Mouse (Mus musculus): ENCODE measurements at regions not wholly inside any gene's neighbourhood (a gene's known extent, or its start where the extent isn't known, plus 50 kb on each side); places are given as distances from the start of the nearest gene placed in this dataset.

GRCm38 (mm10) chr13:107903150-107903959, 140.9 kb upstream of the Smim15 start:
- DNase-seq (ENCODE audit: low read depth), result peak; percentile 66

DNA sequence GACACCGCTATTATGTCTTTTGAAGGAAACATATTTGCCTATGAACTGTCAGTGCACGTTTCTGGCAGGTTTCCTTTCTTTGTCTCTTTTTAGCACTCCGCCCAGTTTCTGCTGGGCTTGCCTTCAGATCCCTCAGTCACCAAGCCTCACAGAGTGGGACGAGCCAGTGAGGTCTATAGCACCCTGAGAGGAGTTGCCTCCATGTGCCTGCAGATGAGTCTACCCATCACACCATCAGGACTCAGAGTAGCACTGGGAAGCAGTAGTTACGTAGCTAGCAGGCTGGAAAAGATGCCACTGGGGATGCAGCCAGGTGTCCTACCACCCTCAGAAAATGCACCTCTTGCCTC, 141.5 kb upstream of the Smim15 start:
- no peak for DNase-seq (ENCODE audit: low read depth)
- no peak for TF ChIP-seq POLR2A (IDR thresholded peaks at IDR 0.05; ENCODE audit: borderline replicate concordance, extremely low read depth, insufficient read depth, insufficient read length, poor library complexity, severe bottlenecking)
- TF ChIP-seq CTCF (IDR thresholded peaks at IDR 0.05; ENCODE audit: borderline replicate concordance, extremely low read depth, insufficient read depth, insufficient read length), result no peak

More at GRCm38 (mm10) chr13:107903150-107903959, 140.9 kb upstream of the Smim15 start:
- TF ChIP-seq CTCF (IDR thresholded peaks at IDR 0.05; ENCODE audit: borderline replicate concordance, extremely low read depth, insufficient read depth, insufficient read length) (no peak), POLR2A (IDR thresholded peaks at IDR 0.05; ENCODE audit: borderline replicate concordance, extremely low read depth, insufficient read depth, insufficient read length, poor library complexity, severe bottlenecking) (no peak)

DNA sequence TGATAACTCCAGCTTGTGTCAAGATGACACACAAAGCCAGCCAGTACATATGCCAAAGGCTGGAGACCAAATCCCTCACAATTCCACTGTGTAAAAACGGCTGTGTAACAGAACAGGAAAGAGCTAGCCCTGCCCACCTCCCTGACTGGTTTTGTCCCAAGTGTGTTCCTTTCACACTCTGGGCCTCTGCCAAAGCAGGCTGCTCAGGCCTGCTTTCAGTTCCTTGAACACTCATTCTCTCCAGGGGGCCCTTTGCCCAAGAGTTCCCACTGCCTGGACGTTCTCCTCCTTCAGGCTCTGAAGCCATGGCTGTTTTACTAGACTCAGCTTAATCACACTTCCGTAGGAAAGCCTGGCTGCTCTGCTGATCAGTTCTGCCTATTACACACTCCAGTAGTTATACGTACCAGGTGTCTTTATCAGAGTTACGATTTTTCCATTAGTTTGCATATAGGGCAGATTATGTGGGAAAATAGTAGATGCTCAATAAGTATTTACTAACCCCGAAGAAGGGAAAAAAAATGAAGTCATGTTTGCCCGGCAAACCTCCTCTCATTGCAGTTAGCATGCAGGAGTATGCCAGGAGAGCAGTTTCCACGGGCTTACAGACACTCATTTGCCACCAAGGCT, 144.5 kb upstream of the Smim15 start:
- DNase-seq (ENCODE audit: low read depth), result peak; percentile 56
- no peak for TF ChIP-seq POLR2A (IDR thresholded peaks at IDR 0.05; ENCODE audit: borderline replicate concordance, extremely low read depth, insufficient read depth, insufficient read length, poor library complexity, severe bottlenecking)
- TF ChIP-seq CTCF (IDR thresholded peaks at IDR 0.05; ENCODE audit: borderline replicate concordance, extremely low read depth, insufficient read depth, insufficient read length), result no peak

DNA sequence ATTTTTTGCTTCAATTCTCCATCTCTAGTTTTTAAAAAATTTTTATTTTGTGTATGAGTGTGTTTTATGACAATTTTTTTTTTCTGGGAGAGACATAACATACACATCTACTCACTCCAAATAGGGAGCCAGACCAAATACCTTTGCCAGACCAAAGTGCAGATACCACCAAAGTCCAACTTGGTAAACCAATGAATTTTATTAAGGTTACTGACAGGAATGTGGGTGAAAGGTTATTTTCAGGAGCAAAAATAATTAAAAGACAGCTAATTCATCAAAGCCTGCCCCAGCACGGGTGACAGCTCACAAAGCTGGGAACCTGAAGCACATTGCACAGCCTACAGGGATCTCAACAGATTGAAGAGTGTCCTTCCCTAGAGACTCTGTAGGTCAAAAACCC, 146.6 kb upstream of the Smim15 start:
- no peak for TF ChIP-seq POLR2A (IDR thresholded peaks at IDR 0.05; ENCODE audit: borderline replicate concordance, extremely low read depth, insufficient read depth, insufficient read length, poor library complexity, severe bottlenecking)
- no peak for TF ChIP-seq CTCF (IDR thresholded peaks at IDR 0.05; ENCODE audit: borderline replicate concordance, extremely low read depth, insufficient read depth, insufficient read length)
- no peak for DNase-seq (ENCODE audit: low read depth)

DNA sequence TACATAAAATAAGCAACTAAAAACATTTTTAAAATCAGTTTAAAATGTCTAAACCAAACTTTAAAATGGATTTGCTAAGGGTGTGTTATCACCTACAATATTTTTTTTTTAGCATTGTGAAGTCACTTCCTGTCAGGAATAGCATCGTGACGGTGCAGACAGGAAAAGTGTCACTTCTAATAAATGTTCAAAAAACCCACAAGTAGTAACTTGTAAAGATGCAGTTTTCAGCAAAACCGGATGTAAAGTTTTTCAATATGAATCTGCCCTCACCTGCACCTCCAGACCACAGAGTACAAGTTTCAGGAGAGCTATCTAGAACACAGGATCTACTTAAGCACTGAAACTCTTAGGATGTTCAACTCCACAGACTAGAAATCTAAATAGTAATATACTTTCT, 147.1 kb upstream of the Smim15 start:
- no peak for DNase-seq (ENCODE audit: low read depth)
- TF ChIP-seq POLR2A (IDR thresholded peaks at IDR 0.05; ENCODE audit: borderline replicate concordance, extremely low read depth, insufficient read depth, insufficient read length, poor library complexity, severe bottlenecking) (no peak), CTCF (IDR thresholded peaks at IDR 0.05; ENCODE audit: borderline replicate concordance, extremely low read depth, insufficient read depth, insufficient read length) (no peak)

DNA sequence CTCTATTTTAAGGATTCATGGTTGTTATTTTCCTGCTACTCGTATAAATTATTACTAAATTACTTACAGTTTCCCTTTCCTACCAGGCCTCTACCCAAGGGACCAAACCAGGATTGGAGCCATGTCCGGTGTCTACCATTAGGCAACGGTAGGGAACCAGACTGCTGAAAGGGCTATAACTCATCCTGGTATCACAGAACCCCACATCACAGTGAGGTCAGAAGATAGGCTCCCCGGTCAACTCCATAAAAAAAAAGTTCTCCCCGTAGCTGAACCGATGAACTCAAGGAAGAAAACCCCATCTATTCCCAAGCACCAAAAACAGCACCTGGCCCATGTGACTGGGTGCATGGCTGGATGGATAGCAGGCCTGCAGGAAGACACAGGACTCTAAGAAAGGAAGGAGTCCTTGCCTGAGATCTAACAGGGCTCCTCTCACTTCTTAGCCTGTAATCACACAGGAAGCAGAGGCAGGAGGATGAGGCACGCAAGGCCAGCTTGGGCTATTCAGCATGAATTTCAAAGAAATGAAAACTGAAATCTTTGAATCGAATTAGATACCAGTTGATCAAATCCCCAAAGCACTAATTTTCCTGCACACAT, 150.6 kb upstream of the Smim15 start:
- no peak for DNase-seq (ENCODE audit: low read depth)
- TF ChIP-seq CTCF (IDR thresholded peaks at IDR 0.05; ENCODE audit: borderline replicate concordance, extremely low read depth, insufficient read depth, insufficient read length) (no peak), POLR2A (IDR thresholded peaks at IDR 0.05; ENCODE audit: borderline replicate concordance, extremely low read depth, insufficient read depth, insufficient read length, poor library complexity, severe bottlenecking) (no peak)

DNA sequence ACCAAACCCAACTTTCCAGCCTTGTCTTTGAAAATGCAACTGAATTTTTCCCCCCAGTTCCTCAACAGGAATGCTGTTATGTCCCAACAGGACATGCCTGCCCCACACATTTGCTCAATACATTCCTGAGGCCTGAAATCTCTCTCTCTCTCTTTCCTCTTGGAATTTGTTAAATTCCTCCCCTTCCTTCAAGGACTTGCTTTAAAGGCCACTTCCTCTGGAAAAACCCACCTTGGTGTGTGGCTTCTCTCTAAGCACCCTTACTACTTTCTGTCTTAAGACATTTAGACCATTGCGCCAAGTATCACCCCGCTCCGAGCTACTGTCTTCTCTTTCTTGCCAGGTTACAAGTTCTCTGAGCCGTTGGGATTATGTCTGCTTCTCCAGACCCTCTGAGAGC, 151.2 kb upstream of the Smim15 start:
- TF ChIP-seq CTCF (IDR thresholded peaks at IDR 0.05; ENCODE audit: borderline replicate concordance, extremely low read depth, insufficient read depth, insufficient read length) (no peak), POLR2A (IDR thresholded peaks at IDR 0.05; ENCODE audit: borderline replicate concordance, extremely low read depth, insufficient read depth, insufficient read length, poor library complexity, severe bottlenecking) (no peak)

GRCm38 (mm10) chr13:107891946-107892345, 152.3 kb upstream of the Smim15 start:
- TF ChIP-seq CTCF (IDR thresholded peaks at IDR 0.05; ENCODE audit: borderline replicate concordance, extremely low read depth, insufficient read depth, insufficient read length) (no peak), POLR2A (IDR thresholded peaks at IDR 0.05; ENCODE audit: borderline replicate concordance, extremely low read depth, insufficient read depth, insufficient read length, poor library complexity, severe bottlenecking) (no peak)
- no peak for DNase-seq (ENCODE audit: low read depth)

More for the DNA sequence above, 151.2 kb upstream of the Smim15 start:
- DNase-seq (ENCODE audit: low read depth), result no peak

DNA sequence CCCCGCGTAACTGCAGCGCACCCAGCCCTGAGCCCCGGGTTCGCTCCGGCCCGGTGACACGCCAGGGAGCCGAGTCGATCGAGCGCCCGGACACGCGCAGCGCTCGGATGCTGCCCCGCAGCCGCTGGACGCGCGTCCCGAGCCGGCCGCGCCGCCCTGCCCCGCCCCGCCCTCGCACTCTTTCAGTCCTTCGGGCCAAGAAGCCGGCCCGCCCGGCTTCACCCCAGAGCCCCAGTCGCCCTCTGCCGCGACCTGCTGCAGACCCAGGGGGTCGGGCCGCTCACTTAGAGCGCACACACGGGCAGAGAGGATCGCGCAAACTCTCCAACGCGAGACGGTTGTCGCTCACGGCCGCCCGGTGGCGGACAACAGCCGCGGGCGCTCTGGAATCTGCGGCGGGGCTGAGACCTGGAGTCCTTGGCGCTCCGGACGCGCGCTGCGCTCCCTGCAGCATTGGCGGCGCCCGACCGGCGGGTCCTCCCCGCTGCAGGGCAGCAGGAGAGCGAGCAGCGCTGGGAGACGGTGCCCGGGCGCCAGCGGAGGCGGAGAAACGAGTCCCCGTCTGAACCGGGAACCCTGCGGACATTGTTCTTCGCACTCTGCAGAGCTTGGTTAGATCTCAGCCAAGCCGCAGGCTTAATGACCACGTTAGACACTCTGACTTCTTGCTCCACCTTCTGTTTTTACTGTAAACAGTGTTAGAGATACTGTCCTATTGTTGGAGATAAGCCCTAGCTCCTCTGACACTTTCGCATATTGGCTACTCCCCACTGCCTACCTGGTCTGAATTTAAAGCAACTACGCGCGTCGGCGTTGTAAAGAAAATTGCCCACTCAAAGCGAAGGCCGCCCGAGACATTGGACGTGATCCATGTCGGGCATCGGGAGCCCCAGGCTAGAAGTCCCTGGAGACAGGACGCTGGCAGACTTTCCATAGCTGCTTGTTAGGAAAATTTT, 153.1 kb upstream of the Smim15 start:
- peak; percentile 27; the same call in 1 of the 2 replicates for TF ChIP-seq POLR2A (IDR thresholded peaks at IDR 0.05; ENCODE audit: borderline replicate concordance, extremely low read depth, insufficient read depth, insufficient read length, poor library complexity, severe bottlenecking)
- 0 out of 2 replicates have a peak, but pooled peaks have one; percentile 3 for TF ChIP-seq CTCF (IDR thresholded peaks at IDR 0.05; ENCODE audit: borderline replicate concordance, extremely low read depth, insufficient read depth, insufficient read length)
- DNase-seq (ENCODE audit: low read depth), result peak; percentile 84

- peak; percentile 100 for DNase-seq (ENCODE audit: low read depth)
Observed at GRCm38 (mm10) chr13:107889985-107890865, 154.0 kb upstream of the Smim15 start.

More at GRCm38 (mm10) chr13:107889985-107890865, 154.0 kb upstream of the Smim15 start:
- TF ChIP-seq POLR2A (IDR thresholded peaks at IDR 0.05; ENCODE audit: borderline replicate concordance, extremely low read depth, insufficient read depth, insufficient read length, poor library complexity, severe bottlenecking) (peak; percentile 82), CTCF (IDR thresholded peaks at IDR 0.05; ENCODE audit: borderline replicate concordance, extremely low read depth, insufficient read depth, insufficient read length) (peak; percentile 25; the same call in 1 of the 2 replicates)

Data from brain, embryonic 14.5 days (tissue).